Mouse (Mus musculus): ENCODE measurements around the gene Tmed1. TPM values are rescaled to one million over a fixed set of nuclear protein-coding genes. Genes with fewer than 3 reads are reported as not detected.

The Tmed1 gene
- total RNA-seq (2023): 1 to 10 TPM; 5.0 to 7.5 TPM

DNA sequence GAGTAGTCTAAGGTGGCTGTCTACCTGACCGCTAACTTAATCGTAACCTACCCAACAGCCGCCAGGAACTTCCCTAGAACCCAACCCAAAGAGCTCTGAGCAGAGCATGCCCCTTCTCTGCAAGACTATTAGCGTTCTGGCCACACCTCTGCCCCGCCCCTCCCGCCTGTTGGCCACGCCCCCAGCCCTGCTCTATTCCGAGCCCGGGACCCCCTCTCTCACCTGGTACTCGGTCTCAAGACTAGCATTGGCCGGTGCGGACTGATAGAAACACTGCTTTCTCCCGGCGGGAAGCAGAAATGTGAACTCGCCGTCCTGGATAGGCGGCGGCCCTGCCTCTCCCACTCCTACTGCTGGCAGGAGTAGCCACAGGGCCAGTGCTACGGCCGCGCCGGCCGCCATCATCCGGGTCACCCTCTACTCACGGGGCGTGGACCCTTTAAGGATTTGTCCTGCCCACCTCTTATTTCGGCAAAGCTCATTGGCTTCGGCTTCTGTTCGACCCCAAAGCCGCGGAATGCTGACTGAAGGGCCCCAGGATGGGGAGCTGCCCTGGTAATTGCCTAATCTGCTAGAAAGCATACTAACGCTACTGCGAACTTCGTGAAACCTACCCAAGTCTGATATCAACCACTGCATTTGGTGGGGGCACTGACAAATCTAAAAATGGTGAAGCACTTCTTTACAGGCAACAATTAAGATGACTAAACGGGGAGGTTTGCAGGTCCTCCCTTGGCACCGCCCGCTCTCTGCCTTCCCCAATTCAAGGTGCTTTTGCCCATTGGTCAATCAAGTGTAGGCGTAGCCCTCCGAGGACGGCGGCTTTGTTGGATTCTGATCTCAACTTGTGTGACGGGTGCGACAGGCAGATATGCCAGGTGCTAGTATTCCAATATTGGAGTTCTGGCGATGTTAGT lies at the start of gene Tmed1:
Tmed1 (minus strand) TSS at position 481 of the 917 bp plus-strand sequence.

DNA sequence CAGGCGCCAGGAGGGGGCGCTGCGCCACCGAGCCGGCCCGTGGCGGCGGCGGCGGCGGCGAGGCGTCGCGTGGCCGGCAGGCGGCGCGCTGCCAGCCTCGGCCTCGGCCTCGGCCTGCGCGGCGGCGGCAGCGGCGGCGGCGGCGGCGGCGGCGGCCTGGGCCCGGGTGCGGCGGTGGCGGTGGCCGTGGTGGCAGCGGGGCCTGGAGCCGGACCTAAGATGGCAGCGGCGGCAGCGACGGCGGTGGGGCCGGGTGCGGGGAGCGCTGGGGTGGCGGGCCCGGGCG lies 36.7 kb upstream of the Tmed1 start, which contains the start of gene Carm1:
Carm1 (plus strand) TSS at position 106 of the 286 bp plus-strand sequence.

DNA sequence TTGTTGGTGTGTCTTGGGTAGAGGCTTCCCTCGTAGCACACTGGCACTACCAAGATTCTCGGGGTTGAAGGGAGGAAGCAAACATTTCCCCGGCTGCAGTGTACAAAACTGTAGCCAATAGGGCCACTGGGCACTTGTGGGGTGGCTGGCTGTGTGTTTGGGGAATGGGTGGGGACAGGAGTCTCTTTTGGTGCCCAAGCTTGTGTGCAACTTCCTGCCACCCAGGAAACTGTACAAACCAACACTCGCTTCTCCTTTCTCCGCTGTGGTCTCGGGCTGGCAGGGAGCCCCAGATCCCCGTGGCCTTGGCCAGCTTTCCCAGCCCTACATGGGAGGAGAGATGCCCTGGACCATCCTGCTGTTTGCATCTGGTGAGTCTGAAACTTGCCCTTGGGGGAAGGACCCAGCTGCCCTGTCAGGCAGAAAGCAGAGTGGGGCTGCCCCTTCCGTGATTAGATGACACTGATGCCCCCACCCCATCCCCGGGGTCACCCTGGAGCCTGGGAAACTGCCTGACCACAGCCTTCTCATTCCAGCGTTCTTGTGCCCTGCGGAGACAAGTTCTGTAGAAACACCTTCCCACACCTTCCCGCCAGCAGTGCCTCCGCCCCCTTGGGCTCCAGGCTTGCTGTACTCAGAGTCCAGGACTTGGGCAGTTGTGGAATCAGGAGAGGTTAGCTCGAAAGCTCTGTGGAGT lies 16.0 kb upstream of the Tmed1 start, which contains the start of gene AB124611:
AB124611 (plus strand) TSS at position 240 of the 697 bp plus-strand sequence.

Other genes with a start within 250 kb of the Tmed1 start
- 10 to 100 TPM; 45.6 to 49.8 TPM for gene Atg4d, start 245.0 kb downstream of the Tmed1 start, total RNA-seq (2023)
- 10 to 100 TPM; 82.2 to 87.7 TPM for gene Kri1, start 222.3 kb downstream of the Tmed1 start, total RNA-seq (2023)
- 100 to 1,000 TPM; 121 to 129 TPM for gene Cdkn2d, start 218.8 kb downstream of the Tmed1 start, total RNA-seq (2023)
- 1 to 10 TPM; 3.2 to 3.7 TPM for gene Ap1m2, start 197.9 kb downstream of the Tmed1 start, total RNA-seq (2023)
- 100 to 1,000 TPM; 130 to 143 TPM for gene Slc44a2, start 189.6 kb downstream of the Tmed1 start, total RNA-seq (2023)
- gene Ilf3, start 142.4 kb downstream of the Tmed1 start, total RNA-seq (2023): 10 to 100 TPM; 38.1 to 39.5 TPM
- gene Qtrt1, start 98.4 kb downstream of the Tmed1 start, total RNA-seq (2023): 10 to 100 TPM; 10.5 to 18.5 TPM
- 100 to 1,000 TPM; 251 to 254 TPM for gene Dnm2, start 85.3 kb downstream of the Tmed1 start, total RNA-seq (2023)
- 100 to 1,000 TPM; 240 to 247 TPM for gene AB124611, start 15.9 kb upstream of the Tmed1 start, total RNA-seq (2023)
- 10 to 100 TPM; 27.6 to 31.8 TPM for gene Carm1, start 36.6 kb upstream of the Tmed1 start, total RNA-seq (2023)
- gene Timm29, start 82.5 kb upstream of the Tmed1 start, total RNA-seq (2023): 10 to 100 TPM; 16.7 to 18.6 TPM
- 1 to 10 TPM; 8.8 to 9.3 TPM for gene Yipf2, start 82.6 kb upstream of the Tmed1 start, total RNA-seq (2023)
- gene Smarca4, start 105.9 kb upstream of the Tmed1 start, total RNA-seq (2023): 10 to 100 TPM; 52.3 to 63.5 TPM
- gene Ldlr, start 213.2 kb upstream of the Tmed1 start, total RNA-seq (2023): 10 to 100 TPM; 61.6 to 79.5 TPM

Measured in neutrophil, adult 59 days (primary cell).